Mouse (Mus musculus) T-helper 1 cell (primary cell): Measurements from ENCODE around the gene Fbxl17.

Source experiments
- in situ Hi-C: fragments of 300-600 bp; cut with MboI, MseI; formaldehyde crosslinking; loops from one replicate; pipeline ENCODE4 v1.15.1; 2025; ENCODE audit warnings: high pct_unique_total_duplicates

Fbxl17 gene

DNA sequence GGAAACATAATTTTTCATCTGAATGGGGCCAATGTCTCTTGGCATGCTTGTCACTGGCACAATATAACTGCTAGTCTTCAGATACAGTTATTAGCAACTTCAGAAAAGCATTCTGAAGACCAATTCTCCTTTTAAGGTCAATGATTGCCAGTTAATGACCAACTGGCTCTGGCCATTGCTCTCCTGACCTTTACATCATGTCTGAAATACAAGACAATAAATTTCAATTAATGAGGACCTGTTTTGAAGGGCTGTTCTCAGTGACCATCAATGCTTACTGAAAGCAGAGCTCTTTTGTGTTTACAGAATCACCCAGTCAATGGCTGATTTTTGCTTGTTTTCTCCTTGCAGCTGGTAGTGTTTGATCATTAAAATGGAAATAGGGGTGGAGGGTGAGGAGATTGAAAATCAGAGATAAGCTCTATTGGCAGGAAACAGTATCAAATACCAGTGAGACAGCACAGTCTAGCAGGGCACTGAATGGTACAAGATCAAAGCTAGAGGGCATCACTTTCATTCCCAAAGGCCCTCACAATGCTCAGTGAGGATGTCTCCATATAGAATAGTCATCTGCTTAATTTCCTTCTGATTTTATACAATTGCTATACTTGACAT, 95.9 kb downstream of the Fbxl17 start:
- in situ Hi-C loops: loop anchor here (5.0 kb wide), 1 partner anchor 458 kb away; the partner anchor contains the start of genes A930002H24Rik and Fer

DNA sequence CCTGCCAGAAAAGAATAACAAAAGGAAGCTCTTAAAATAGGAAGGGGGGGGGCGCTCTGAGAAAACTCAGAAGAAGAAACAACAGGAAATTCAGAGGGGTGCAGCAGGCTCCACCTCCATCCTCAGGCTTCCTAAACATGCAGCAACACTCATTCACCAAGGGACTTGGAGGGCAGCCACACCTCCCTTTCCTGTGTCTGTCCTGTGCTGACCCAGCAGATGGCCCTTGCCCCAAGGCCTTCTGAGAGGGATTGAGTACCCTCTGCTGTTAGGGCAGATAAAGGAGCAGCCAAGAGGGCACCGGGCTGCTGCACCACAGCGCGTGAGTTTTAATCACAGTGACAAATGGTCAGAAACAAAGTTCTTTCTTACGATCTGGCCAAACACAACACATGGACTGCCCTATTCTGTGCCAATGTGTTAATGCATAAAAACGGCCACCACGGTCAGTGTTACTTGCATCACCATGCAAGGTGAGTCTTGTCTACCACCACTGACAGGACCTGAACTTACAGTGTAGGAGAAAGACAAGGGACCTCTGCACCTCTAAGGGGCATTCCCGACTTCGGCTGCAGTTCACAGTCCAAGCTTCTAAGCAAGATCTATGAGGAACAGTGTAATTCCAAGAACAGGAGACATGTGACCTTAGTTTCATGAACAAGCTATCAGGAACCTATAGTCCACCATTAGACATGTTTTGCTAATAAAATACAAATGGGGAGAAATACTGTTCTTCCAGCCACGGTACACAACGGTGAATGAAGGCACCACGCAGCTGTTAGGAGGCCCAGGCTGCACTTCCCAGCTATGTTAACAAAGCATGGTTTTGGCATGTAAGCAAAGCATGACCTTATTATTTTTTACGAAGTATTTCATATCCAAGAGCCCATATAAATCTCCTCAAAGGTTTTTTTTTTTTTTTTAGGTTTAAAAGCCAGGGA, 96.8 kb downstream of the Fbxl17 start:
- in situ Hi-C loops: loop anchor here (5.0 kb wide), 1 partner anchor 459 kb away; the partner anchor contains the start of genes A930002H24Rik and Fer

DNA sequence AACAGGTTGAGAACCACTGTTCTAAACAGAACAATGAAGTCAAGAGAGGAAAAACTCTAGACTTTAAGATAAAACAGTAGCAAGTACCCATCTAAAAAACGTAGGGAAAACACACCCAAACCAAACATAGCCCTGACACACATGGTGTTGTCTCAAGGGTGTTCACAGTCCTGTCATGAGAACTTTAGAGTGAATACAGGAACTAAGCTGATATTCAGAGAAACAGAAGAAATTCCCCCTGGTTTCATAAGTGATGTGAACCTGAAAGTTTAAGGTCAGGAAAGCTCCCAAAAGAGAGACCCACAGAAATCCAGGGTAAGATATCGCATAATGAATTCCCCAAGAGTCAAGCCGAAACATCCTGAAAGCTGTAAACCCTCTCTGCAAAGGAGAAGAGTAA, 97.6 kb downstream of the Fbxl17 start:
- in situ Hi-C loops: loop anchor here (5.0 kb wide), 1 partner anchor 460 kb away; the partner anchor contains the start of genes A930002H24Rik and Fer

DNA sequence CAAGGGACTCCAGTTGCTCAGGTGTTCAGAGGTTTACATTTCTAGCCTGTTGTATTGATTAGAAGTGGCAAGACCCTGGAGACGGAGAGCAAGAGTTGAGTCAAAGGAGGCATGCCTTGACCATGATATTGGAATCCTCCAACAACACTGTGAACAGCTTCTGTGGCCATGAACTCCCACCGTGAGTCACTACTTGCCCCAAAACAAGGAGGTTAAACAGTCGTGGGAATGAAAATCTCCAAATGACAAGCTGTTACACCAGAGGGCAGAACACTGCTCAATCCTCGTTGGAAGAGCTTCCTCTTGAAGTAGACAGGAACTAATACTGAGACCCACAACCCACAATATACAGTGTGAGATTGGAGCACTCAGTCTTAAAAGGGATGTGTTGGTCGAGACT, 99.2 kb downstream of the Fbxl17 start:
- in situ Hi-C loops: loop anchor here (5.0 kb wide), 1 partner anchor 462 kb away; the partner anchor contains the start of genes A930002H24Rik and Fer

DNA sequence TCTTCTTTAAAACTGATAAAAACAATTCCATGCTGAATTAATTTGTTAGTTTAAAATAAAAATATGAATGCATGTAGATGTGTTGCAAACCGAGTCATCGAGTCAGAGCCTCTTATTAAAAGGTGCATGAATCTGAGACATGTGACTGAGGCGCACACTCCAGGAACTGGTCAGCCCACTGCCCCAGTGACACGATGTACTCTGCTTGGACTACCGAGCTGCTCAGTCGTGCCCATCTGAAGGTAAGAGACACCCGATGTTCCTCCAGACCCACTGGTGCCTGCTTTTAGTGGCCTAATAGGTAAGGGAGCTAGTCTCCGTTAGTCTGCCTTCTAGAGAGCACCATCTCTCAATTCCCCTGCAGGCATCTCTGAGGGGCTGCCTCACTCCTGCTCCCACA, 100.0 kb downstream of the Fbxl17 start:
- in situ Hi-C loops: loop anchor here (5.0 kb wide), 1 partner anchor 462 kb away; the partner anchor contains the start of genes A930002H24Rik and Fer

DNA sequence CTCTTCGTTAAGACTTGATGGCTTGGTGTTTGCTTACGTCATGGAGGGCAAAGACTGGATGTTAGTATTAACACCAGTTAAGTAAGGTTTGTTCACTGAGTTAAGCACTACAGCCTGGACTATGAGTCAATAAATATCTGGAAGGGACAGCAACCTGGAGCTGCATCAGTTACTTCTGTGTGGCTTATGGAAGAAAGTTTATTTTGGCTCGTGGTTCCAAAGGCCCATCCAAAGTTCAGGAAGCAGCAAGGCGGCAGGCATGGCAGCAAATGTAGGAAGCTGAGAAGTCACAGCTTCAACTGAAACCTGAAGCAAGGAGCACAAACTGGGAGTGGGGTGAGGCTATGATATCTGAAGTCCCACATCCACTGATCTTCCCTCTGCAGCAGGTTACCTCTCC, 108.3 kb downstream of the Fbxl17 start:
- in situ Hi-C loops: loop anchor here (5.0 kb wide), 1 partner anchor 86 kb away; no protein-coding TSS in a partner anchor

DNA sequence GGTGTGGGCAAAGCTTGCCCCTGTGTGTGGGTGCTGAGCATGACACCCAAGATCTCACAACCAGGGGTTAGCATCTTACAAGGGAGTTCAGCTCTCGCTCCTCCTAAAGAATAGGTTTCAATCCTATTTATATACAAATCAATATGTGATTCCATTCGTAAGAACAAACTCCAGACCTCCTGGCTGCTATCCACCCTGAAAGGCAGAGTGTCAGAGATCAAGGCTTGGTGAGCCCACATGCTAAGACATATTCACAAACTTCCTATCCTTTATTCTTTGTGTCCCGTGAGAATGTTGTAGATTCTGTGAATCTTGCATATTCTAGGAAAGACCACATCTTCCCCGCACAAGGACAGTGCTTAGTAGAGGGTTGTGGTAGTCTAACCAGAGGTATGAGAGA, 108.9 kb downstream of the Fbxl17 start:
- in situ Hi-C loops: loop anchor here (5.0 kb wide), 1 partner anchor 86 kb away; no protein-coding TSS in a partner anchor

DNA sequence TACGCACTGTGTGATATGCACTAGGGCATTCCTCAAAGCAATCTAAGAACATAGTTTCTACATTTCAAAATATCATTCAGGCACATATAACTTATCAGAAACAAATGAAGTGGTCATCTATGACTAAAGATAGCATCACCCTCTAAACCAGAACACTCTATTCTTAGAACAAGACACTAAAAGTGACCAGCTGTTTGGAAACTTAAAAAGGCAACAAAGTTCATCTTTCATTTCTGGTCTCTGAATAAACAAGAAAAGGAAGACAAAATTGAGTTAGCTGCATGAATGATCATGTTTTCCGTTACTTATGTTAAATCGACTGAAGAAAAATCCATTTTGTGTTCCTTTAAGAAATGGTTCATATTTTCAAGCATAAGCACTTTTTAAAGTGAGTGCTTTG, 128.8 kb downstream of the Fbxl17 start:
- in situ Hi-C loops: no loop called here

DNA sequence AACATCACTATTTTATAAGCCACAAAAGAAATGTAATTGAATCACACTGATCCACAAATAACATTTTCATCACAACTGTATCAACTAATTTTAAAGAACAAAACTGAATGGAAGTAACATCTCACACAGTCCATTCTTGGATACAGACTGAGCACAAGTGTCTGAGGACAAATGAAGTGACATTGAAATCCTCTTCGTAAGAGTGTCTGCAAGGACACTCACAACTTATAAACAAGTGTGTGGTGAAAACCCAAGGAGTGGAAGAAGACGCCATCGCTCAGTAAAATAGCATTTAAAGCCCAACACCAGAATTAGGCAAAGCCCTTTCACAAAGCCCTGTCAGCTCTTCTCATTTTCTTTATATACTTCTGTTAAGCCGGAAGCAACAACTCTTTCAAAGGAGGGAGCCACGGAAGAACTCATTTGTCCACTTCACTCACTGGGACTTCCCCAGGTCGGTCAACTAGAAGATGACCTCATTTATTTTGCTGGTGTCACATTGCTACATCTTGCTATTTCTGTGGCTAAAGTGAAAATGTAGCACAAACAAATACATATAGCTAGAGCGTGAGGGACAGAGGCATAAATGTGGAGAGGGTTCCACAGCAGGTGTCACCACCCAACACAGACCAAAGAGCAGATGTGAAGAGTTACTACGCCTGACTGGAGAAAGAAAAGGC, 130.0 kb downstream of the Fbxl17 start:
- in situ Hi-C loops: no loop called here

DNA sequence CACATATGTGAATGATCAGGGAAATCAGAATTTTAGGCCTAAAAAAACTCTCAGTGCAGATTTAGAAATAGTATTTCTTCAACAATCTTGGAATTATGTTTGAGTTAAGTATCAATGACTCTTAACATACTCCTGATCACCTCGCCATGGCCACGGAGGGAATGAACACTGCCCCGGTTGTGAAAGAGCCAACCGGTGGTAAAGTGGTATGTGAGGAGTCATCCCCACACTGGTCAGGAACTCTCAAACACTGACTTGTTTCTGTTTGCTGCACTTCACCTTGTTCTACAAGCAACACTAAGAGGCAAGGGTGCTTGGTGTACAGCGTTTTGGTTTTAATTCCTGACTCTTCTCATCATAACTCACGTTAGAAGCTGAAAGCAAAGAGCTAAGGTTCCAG, 132.3 kb downstream of the Fbxl17 start:
- in situ Hi-C loops: no loop called here

DNA sequence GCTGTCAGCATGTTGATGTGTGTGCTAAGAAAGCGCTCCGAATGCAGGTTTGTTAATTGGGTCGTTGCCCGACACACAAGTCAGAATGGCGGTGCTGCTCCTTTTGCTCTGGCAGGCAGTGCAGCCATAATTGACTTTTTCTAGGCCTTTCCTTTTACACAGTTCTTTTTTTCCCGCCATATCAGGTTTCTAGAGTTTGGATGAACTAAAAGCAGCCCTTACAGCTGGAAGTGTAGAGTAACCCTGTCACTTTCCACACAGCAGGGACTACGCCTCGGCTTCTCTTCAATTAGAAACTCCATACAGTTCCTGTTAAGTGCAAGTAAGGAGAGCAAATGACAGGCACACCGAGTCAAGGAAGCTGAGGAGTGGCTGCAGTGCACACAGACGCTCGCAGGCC, 133.8 kb downstream of the Fbxl17 start:
- in situ Hi-C loops: no loop called here

DNA sequence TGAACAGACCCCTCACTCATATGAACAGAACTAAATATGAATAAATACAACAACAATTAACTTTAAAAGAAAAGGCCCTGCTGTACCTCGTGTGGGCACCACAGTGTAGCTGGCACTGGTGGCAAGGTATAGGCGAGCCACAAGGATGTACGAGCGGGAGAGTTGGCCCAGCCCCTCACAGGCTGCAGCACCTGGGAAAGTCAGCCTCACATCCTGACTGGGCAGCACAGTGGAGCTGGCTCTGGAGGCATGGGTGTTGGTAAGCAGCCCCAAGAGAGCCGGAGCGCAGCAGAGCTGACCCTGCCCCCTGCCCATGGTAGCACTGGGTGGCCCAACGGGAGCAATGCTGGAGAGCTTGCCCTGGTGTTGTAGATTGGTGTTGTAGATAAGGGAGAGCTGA, 135.2 kb downstream of the Fbxl17 start:
- in situ Hi-C loops: no loop called here

DNA sequence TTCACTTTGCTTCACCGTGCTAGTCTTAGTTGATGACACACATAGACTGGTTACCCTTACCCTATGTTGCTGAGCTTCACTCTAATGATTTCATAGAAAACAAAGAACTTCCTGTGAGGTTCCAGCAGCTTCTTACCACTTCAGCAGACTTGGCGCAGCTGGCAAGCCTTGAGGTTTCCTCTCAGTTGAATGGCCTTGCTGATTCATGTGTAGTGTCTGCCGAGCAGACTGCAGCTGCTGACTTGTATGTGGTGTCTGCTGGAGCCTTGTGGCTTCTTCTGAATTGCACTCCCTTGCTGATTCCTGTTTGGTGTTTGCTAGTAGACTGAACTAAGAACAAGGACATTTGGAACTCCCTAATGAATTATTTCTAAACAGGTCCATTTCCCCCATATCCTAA, 137.6 kb downstream of the Fbxl17 start:
- in situ Hi-C loops: no loop called here

DNA sequence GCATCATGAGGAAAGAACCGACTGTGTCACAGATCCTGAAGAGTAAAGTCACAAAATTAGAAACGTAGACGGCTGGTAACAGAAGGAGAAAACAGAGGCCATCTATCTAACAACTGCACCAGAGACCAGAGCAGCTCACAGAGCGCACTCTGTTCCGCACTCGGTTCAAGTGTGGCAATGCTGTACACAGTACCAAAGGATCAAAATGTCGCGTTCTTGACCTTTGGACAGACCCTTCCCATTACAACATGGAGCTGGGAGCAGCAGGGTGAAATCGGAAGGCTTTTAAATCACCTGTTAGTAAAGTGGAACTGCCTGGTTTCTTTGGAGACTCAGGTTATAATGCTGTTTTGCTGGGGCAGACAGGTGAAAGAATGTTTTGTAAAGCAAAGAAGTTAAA, 138.1 kb downstream of the Fbxl17 start:
- in situ Hi-C loops: no loop called here

DNA sequence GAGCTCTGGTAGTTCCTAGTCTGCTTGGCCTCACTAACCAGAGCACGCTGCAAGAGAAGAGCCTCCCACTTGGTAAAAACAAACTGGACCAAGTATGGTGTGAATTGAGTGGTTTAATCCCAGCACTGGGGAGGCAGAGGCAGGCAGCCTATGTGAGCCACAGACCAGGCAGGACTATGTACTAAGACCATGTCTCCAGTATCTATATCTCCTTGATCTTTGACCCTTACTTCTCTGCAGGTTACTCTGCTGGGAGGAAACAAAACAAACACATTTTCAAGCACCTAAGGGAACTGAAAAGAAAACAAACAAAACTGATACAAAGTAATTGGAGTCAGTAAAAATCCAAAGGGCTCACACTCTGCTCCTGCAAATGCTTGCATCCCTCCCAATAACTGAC, 141.0 kb downstream of the Fbxl17 start:
- in situ Hi-C loops: no loop called here

DNA sequence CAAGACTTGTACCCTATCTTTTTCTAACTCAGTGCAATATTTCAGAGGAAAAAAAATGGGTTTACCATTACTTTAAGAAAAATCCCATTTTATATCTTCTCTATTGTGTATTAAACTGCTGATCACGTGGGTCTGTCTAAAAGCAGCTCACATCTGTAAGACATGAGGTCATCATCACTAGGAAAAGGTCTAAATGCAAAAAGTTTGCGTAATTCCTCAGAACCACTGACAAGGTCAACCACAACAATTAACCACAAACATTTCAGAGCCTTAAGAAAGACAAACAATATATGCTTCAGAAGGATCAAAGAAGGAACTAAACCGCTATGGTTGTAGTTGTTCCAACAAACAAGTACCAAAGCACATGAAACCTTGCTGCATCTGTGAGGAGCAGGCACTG, 143.6 kb downstream of the Fbxl17 start:
- in situ Hi-C loops: no loop called here

DNA sequence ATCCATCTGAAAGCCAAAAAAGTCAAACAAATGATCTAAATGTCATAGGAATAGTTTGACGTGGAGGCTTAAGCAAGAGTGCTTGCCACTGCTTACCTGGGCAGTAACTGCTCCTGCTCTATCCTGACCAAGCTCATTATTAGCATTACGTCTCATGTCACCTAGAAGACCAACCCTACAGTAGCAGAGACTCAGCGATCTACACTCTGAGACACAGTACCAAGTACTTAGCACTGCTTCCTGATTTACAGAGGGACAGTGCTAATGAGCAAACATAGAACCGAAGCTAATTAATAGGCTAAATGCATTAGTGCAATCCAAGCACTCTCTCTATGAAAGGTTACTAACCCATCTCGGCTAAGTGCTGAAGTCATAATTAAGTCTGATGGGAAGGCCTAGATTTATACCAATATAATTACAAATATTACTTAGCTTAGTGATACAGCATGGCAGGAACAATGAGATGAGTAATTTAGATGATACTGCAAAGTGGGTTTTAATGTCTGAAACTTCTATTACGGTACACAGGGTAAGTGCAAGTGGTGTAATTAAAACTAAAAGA, 147.1 kb downstream of the Fbxl17 start:
- in situ Hi-C loops: no loop called here

DNA sequence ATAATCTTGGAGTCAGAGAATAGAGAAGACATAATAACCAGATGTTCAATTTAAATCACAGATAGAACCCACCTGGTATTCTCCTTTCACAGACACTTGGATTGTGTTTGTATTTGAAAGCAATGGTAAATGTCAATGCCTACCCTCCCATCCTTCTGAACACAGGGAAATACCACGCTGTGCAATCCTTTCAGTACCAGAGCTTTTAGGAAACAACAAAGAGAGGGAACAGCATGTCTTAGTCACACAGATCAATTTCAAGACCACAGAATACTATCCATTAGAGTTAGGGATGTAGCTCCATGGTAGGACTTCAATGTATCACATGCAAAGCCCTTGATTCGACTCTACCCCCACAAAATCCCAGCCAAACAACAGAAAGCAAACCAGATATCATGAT, 148.1 kb downstream of the Fbxl17 start:
- in situ Hi-C loops: no loop called here

DNA sequence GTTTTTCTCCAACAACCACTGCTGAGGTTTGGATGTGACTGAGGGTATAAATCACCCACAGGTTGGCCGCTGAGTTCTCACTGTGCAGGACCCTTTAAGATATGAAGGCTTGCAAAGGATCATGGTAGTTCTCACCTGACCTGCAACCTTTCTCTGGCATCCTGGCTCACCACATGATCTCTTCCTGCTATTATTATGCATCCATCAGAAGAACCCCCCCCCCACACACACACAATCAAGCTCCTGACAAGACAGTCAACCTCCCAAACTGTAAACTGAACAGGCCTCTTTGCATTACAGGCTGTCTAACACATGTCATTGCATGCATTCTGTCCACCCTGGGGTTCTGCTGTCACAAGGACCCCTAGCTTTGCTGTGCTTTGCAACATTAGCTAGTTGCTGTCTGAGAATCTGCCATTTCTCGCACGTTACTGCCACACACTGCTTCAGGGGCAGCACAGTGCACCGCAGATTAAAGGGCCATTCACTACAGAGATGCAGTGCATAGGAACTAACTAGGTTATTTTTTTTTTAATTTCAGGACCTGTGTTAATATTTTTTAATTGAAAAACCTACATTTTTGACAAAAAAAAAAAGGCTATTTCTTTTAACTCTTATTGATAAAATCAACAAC, 148.8 kb downstream of the Fbxl17 start:
- in situ Hi-C loops: no loop called here

DNA sequence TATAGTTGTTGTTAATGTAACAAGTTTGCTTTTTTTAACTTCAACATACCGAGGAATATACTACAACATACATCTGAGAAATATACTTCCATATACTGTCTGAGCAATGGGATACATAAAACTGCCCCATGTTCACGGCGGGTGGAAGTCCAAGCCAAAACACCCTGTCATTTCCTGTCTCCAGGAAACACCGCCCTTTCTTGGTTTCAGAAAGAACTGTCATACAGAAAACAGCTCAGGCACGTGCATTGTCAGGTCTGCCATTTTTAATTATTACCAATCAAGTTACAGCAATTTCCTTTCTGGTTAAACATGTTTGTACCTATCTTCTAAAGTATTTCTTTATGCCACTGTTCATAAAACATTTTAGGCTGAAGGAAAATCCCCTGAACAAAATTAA, 155.7 kb downstream of the Fbxl17 start:
- in situ Hi-C loops: no loop called here

DNA sequence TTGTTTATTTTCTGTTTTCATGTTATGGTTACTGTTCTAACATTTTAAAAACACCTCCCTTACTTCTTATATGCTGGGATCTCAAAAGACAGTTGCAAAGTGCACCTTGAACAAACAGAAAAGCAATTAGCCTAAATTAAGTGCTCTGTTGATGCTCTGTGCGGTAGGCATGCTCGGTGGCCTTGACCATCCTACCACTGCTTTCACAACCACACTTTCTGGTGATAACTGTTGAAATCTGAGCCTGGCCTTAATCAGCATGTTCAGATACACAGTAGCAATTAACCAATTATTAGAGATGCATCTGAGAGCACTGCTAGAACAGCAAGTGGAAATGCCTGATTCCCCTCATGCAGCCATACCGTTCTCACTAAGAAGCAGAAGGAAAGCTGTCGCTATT, 156.7 kb downstream of the Fbxl17 start:
- in situ Hi-C loops: no loop called here
